Mouse (Mus musculus) hindlimb bud, embryonic 11.5 days (tissue): ENCODE results near the gene Klhl33.
"Not testable (repeated sequence)": the region's sequence is repeated elsewhere in the genome, so short reads cannot be mapped to it uniquely, and the experiment has no call there.

ENCODE experiments used
- DNase-seq: peaks from one replicate; pipeline ENCODE4 v3.0.0-alpha.2; 2012; ENCODE audit warnings: low read depth, low spot score; ENCODE audit errors: extremely low spot score

The Klhl33 gene

DNA sequence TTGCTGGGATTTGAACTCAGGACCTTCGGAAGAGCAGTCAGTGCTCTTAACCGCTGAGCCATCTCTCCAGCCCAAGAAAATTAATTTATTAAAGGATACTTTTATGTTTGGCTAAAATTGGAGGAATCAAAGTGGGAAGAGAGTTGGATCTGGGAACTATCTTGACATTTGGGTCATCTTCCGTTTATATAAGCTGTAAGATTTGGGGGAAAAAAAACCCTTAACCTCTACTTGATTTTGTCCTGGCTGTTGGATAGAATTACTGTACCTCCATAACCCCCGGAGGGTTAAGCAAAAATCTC lies 7.5 kb upstream of the Klhl33 start:
- no peak for DNase-seq

DNA sequence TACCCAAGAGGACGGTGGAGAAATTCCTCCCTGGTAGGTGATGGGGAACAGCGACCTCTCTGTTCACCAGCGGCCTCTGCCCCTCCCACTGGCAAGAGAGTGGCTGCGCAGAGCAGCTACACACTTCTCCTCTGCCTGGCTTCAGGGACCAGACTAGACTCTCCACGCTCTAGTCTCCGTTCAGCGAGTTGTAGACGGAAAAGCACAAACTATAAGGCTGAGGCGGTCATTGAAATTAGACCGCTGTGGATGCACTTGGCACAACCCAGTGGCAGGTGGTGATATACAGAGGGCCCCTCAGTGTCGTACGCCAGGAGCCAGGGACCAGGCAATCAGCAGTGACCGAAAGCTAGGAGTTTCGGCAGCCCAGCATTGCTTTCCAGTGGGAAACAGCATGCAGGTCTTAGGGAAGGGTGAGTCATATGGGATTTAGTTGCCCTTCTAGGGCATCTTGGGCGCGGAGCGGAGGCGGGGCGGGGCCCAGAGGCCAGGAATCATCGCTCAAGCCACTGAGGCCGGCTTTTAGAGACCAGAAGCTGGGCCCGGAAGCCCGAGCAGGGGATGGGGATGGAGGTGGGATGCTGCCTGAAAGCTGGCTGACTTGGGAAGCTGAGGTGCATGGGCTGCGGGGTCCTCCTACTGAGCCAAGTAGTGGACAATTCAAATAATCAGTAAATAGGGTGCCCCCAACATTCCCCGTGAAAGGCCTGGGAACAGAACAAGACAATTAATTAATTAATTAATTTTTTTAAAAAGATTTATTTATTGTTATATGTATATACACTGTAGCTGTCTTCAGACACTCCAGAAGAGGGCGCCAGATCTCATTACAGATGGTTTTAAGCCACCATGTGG lies 6.9 kb upstream of the Klhl33 start:
- DNase-seq, result no peak

DNA sequence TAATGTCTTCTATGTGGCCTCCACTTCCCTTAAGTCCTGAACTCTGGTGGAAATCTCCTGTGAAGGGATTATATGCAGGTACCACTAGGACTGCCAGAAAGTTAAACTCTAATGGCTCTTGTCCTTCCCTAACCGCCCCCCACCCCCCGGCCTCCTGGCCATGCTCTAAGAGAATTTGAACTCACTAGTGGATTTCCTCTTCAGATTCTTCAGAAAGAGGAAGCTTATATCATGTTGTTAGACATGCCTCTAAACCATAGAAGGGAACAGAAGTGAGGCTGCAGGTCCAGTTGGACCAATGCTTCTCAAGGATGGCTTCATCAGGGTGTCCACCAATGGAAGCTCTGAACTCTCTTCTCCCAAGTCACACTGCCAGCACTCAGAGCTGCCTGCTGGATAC lies 685 bp upstream of the Klhl33 start:
- not testable (repeated sequence) for DNase-seq

DNA sequence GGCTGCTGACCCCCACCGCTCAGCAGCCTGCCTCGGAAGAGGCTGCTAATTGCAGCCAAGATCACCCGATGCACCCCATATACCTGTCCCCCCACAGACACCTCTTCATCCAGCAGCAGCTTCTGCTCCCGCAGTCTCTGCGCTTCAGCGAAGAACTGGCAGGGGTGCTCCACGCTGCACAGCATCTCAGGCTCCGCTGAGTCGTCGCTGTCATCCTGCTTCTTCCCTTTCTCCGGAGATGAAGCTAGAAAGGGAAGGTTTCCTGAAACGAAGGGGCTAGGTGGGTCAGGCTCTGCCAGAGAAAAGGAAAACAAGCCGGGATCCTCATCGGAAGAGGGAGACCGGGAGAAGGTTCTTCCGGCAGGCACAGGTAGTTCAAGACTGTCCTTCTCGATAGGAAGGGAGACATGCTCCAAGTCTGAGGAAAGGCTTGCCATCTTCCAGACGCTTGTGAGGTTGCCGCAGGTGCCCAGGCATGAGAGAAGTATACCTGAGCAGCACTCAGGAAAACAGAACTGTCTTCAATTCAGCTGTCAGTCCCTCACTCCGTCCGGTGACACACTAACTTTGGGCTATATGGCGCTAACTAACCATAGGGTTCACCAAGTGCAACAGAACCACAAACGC lies 447 bp downstream of the Klhl33 start:
- DNase-seq, result no peak

DNA sequence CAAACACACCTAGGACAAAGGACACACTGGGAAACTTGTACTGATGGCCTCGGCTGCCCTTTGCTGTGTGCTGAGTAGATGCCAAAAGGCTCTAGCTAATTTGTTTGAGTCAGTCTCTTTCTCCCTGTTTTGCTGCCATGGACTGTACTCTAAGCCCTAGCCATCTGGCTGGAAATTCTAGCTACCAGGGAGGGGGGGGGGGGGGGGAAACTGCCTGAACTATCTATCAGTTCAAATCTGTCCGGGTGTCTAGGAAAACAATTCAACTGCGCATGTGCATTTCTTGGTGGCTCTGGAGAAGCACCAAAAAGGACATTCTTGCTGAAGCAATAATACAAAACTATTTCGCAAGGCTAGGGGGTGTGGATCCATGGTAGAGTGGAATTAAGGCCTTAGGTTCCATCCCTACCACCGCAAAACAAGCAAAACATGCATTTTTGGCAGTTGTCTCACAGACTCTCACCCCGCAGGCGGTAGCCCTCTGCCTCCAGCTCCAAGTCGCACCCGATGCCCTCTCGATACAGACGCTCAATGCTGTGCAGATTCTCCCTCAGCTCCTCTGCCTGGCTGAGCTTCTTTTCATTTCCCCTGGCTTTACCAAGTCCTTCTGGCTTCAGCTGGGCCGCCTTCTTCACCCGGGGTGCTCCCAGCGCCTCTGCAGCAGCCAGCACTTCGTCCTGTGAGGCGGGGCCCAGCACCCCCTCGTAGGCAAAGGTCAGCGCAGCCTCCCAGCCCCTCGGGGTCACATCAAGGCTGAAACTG lies 1.1 kb downstream of the Klhl33 start:
- DNase-seq, result no peak

DNA sequence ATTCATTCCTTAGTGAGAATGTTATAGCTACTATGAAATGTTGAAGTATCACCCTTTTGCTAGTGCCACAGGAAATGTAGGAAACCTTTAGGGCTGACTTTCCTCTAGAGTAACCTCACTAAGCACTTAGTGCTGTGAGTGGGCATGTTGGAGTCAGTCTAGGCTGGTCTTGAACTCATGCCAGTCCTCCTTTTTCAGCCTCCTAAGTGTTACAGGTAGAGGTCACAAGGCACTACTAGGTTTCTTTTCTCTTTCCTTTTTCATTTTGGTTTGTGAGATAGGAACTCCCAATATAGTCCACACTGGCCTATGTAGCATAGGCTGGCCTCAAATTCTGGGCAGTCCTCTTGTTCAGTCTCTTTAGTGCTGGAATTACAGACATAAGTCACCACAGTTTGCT lies 1.9 kb downstream of the Klhl33 start:
- no peak for DNase-seq

DNA sequence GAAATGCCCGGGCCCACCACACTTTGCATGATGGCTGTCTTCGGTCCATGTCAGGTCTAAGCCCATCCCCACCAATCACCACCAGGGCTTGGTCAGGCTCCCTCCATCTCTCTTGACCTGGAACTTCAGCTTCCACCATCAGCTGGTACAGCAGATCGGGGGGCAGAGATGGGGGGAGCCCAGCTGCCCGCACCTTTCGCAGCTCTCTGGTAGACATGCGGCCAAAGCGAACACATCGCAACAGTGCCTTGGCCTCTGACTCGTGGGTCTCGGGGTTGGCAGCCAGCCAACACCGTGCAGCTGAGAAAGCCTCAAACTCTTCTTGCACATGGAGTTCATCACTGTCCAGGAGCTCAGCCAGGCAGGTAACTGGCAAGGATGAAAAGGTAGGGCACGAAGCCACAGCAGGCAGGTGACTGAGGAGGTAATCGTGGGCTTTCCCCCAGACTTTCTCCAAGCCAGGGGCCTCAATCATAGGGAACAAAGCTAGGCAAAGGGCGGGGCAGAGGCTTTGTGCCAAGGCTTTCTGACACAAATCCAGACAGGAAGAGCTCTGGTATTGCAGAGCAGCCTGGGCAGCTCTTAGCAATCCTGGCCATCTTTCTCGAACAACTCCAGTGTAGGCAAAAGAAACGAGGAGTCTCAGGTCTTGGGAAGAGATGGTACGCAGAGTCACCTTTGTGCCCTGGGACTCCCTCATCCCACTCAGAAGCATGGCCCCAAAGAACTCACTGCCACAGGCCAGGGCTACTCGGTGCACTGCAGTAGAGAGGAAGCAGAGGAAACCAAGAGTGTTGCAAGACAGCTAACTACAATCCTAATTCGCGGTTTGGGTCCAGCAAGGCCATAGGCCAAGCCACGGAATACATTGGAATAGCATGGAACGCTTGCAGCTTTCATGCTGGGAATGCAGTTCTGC lies 4.5 kb downstream of the Klhl33 start:
- no peak for DNase-seq

DNA sequence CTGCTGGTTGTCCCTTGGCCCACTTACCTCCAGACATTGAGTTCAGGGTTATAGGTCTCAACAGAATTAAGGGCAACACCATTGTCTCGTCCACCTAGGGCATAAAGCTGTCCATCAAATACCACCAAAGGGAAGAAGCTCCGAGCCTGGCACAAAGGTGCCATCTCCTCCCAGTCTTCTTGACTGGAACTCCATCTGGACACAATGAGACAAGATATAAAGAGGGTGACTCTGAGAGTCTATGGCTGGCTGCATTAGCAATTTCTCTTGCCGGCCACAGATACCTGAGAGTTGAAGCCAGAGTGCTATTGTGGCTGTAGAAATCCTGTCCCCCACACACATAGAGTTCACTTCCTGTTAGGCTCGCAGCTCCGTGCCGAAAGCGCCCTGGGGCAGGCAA lies 5.2 kb downstream of the Klhl33 start:
- DNase-seq, result no peak

DNA sequence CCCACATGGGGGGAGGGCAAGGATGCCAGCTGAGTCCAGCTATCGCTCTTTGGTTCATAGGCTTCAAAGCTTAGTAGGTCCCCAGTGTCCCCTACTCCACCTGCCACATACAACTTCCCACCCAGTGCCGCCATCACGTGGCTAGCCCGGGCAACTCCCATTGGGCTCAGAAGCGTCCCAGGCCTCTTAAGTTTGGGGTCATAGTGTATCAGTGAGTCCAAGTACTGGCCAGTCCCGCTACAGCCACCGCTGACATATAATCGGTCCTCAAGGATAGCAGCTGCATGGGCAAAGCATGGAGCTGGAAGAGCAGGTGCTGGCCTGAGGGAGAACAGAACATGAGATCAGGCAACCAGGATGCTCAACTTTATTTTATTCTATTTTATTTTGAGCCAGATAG lies 5.7 kb downstream of the Klhl33 start:
- no peak for DNase-seq

DNA sequence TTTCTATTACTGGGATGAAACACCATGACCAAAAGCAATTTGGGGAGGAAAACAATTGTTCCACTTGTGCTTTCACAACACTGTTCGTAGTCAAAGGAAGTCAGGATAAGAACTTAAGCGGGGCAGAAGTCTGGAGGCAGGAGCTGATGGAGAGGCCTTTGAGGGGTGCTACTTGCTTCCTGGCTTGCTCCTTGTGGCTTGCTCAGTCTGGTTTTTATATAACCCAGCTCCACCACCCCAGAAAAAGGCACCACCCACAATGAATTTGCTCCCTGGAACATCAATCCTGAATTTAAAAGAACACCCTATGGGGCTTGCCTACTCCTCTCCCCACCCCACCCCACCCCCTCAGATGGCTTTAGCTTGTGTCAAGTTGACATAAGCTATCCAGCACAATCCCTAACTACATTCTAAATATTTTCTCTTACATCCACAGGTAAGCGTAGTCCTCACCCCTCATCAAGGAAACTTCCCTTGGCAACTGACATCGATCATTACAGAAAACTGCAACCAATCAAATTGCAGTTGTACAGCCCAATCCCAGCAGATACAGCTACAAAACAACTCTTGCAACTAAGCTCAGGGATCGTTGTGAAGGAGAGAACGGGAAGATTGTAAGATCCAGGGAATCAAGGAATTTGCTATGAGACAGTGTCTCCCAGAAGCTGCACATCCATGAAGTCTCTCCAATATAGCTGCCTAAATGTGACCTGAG lies 20.9 kb downstream of the Klhl33 start:
- DNase-seq, result no peak

DNA sequence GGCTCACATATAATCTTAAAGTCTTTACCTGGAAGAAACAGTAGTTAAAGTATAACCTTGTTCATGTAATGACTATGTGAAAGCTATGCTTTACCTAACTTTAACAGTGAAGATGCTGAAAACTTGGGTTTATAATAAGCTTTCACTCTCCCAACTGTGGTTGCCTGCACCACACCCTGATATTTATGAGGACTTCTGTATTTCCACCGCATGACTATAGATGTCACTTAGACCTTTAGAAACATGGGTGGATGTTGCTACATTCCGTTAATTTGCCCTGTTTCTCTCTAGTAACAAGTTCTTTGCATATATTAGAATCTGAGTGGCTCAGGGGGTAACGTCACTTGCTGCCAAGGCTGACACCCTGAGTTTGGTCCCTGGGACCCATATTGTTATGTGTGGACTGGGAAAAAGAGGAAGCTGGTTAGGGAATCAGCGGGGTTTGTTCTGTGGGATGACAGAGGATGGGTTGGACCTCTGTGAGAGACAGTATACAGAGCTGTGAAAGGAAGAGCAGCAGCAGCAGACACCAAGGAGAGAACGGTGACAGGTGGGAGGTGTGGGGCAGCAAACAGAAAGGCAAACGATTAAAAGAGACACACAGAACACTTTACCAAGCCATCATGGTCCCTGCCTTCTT lies 21.6 kb downstream of the Klhl33 start:
- DNase-seq, result no peak

DNA sequence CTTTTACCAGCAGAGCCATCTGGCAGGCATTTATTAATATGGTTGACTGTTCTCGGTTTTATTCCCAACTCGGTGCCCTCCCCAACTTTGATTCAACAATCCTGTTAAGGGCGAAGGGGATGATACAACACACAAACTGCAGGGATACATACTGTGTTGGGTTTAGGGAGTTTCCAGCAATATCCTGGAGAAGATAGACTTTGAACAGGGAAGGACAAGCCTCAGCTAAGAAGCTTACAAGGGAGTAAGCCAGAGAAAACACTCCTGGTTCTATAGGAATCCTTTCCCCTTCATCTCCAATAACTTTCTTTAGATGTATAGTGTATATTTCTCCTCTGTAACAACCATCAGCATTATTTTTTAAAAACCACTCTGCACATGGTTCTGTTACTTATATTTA lies 22.1 kb downstream of the Klhl33 start:
- no peak for DNase-seq

DNA sequence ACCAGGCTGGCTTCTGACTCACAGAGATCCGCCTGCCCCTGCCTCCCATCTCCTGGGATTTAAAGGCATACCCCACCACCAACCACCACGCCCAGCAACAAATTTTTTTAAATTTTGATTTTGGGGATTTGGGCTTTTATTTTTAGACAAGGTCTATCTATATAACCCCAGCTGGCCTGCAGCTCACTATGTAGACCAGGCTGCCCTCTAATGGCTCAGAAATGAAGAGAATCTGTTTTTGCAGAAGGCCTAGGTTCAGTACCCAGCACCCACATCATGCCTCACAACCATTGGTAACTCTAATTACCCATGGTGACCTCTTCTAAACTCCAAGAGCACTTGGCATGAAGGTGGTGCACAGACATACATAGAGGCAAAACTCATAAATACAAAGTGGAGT lies 26.0 kb downstream of the Klhl33 start:
- no peak for DNase-seq

DNA sequence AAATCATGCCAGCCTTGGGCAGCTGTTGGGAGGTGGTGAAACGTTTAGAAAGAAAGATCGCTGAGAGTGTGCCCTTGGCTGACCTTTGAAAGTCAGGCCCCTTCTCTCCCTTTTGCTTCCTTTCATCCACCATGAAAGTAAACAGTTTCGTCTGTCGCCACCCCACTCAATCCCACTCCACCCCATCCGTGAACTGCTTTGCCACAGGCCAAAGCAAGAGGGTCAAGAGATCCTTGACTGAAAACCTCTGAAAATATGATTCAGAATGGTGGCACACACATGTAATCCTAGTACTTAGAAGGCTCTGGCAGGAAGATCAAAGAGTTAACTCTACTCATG lies 26.5 kb downstream of the Klhl33 start:
- DNase-seq, result no peak

DNA sequence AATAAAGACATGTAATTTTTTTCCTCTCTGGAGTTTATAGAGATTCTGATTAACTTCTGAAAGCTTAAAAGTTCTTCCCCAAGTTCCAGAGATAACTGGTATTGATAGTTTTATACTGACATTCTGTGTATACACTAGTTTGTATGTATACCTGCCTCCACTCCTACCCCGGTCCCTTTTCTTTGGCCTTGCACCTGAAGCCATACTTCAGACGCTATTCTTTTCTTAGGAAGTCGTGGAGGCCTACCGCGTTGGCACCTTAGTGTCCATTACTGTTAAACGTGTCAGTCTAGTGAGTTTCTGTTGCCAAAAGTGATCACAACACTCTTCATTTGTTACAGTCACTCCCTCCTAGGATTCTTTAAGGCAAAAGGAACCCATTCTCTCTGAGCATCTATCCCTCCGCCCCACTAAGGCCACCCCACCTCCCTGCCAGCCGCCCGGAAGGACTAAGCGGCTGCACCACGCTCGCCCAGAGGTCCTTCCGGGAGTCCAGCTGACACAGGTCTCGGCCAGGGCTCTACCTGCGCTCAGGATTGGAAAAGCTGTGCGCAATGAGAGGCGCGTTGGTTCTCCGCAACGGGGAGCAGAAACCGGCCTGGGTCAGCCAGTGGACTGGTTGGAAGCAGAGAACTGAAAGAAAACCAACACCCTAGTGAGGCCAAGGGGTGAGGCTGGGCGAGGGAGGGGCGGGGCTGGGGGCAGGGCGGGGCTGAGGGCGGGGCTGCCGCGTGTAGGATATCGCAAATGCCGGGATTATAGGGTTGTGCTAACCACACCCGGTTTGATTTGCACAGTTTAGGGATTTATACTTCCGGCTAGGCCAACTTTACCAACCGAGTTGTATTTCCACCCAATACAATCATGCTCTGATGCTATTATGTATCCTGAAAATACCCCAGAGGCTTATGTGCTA lies 27.2 kb downstream of the Klhl33 start, which contains the start of gene Tep1:
Gene Tep1, minus strand, starts transcription at position 672 of the 916 bp plus-strand sequence.
- DNase-seq, result peak; percentile 28

DNA sequence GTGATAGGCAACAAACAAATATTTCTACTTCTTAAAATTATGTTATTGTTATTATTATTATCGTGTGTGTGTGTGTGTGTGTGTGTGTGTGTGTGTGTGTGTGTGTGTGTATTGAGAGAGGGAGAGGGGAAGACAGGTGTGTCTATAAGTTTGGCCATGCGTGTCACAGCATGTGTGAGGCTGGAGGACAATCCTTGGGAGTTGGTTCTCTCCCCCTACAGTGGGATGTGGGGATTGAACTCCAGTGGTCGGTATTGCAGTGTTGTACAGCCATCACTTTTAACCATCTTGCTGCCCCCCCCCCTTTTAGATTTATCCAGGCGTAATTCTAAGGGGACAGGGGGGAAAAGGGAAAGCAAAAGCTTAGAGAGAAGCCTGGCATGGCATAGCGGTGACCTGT lies 28.7 kb downstream of the Klhl33 start:
- DNase-seq, result no peak

DNA sequence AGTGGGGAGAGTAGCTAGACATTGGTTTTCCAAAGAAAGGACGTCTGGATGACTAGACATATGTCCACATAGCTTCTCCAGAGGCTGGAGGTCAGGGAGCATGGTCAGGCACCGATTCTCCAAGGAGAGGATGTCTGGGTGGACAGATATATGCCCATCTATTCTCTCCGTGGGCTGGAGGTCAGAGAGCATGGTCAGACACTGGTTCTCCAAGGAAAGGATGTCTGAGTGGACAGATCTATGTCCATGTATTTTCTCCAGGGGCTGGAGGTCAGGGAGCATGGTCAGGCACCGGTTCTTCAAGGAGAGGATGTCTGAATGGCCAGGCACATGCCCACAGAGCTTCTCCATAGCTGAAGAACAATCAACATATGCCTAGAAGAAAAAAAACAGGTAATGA lies 29.1 kb downstream of the Klhl33 start:
- DNase-seq, result no peak

DNA sequence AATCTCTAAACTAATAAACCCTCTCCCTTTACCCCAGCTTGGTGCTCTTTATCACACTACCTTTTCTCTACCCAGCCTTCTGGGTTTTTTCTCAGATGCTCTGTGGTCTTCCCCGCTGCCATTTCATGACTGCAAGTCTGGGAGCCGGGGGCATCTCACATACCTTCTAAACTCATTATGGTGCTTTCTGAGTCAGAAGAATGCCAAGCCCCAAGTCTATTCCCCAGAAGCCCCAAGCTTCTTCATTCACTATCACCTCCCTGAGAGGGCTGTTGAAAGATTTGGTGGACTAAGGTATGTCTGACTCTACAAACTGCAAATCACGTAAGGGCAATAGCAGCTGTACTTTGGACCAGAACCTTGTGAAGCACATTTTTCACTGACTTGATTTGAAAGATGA lies 30.3 kb downstream of the Klhl33 start:
- no peak for DNase-seq

DNA sequence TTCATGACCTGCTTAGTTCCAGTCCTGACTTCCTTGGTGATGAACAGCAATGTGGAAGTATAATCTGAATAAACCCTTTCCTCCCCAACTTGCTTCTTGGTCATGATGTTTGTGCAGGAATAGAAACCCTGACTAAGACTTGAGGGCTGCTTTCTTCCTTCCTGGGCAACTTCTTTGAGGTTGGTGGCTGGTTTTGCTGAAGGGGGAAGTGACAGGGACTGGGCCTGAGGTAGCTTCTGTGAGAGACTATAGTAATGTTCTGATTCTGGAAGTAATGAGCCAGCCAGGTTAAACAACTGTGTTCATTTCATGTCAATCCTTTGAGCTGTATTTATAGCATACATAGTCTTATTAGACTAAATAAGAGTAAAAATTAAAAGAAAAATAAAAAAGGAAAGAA lies 32.3 kb downstream of the Klhl33 start:
- DNase-seq, result not testable (repeated sequence)
